Mouse (Mus musculus): ENCODE data around the gene Clstn1. TPM values are rescaled to one million over a fixed set of nuclear protein-coding genes. Genes with fewer than 3 reads are reported as not detected.

The Clstn1 gene
- polyA plus RNA-seq (2012; ENCODE audit: low replicate concordance): 12.8 and 19.9 TPM in 2 replicates

GRCm38 (mm10) chr4:149586044-149586782 is at the start of gene Clstn1:
Gene Clstn1 (plus strand): TSS chr4:149586468.

Other genes with a start within 250 kb of the Clstn1 start
- 186 and 278 TPM in 2 replicates for gene Ube4b, start 159.7 kb upstream of the Clstn1 start, polyA plus RNA-seq (2012; ENCODE audit: low replicate concordance)
- not detected in 2 replicates for gene Rbp7, start 131.5 kb upstream of the Clstn1 start, polyA plus RNA-seq (2012; ENCODE audit: low replicate concordance)
- gene Tmem274, start 109.1 kb upstream of the Clstn1 start, polyA plus RNA-seq (2012; ENCODE audit: low replicate concordance): not detected in 2 replicates
- 1.4 and 2.4 TPM in 2 replicates for gene Nmnat1, start 101.3 kb upstream of the Clstn1 start, polyA plus RNA-seq (2012; ENCODE audit: low replicate concordance)
- 9.2 and 16.2 TPM in 2 replicates for gene Lzic, start 101.2 kb upstream of the Clstn1 start, polyA plus RNA-seq (2012; ENCODE audit: low replicate concordance)
- gene Ctnnbip1, start 68.2 kb upstream of the Clstn1 start, polyA plus RNA-seq (2012; ENCODE audit: low replicate concordance): 2.4 and 8.2 TPM in 2 replicates
- 164 and 189 TPM in 2 replicates for gene Pik3cd, start 116.1 kb downstream of the Clstn1 start, polyA plus RNA-seq (2012; ENCODE audit: low replicate concordance)
- 35.7 and 40.2 TPM in 2 replicates for gene Tmem201, start 151.6 kb downstream of the Clstn1 start, polyA plus RNA-seq (2012; ENCODE audit: low replicate concordance)
- 5.0 and 5.2 TPM in 2 replicates for gene Slc25a33, start 187.8 kb downstream of the Clstn1 start, polyA plus RNA-seq (2012; ENCODE audit: low replicate concordance)